Comparison of ENCODE assay signal across 17 mouse cellular contexts in the genomic region with DNA sequence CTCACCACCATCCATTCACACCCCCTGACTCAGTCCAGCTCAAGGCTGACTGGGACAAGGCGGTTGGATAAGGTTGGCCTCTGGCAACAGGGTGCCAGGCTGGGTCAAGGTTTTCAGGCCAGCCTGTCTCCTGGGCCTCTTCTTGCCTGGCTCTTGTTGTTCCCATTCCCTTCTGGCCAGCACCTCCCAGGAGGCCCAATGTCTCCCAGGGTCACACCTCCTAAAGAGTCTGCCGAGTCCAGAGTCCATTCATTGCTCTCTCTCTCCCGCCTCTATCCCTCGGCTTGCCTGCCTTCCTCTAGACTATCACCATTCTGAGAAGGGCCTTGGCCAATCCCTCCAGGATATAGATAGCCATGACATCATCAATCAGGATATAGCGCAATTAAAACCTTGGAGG. TPM values are rescaled to one million over a fixed set of nuclear protein-coding genes. Genes with fewer than 3 reads are reported as not detected.
DNase-seq lines count a peak whose midpoint lies in the region; ATAC-seq lines count a peak whose summit lies in the region.
"Had no signal": no experiment of that assay in that cellular context is flagged by ENCODE, and none has a peak within 500 bp of the region (broad histone marks: within the 10 kb centered on the region; RNA-seq: fewer than 3 reads in every experiment).

No protein-coding gene starts in this region.

- DNase-seq in adrenal gland, adult (ENCODE audit: inconsistent age in 2 of 2, low spot score in 1 of 2): peak; percentile 83 to 90
- no peak for DNase-seq in adrenal gland, postnatal 4 days (ENCODE audit: low spot score in 2 of 2)
- DNase-seq in kidney, adult 11 months: peak; percentile 73
- DNase-seq in cerebellum, postnatal 10 days: no peak
- DNase-seq in embryo, embryonic 11 days: no peak
- DNase-seq: cerebellum, adult 11 months; gastrocnemius, postnatal 25 days; left cerebral cortex, postnatal 4 days; liver, embryonic 13.5 days; right cerebral cortex, postnatal 4 days had no signal

- H3K9me3 ChIP-seq in kidney, embryonic 15.5 days (replicated peaks): no peaks in the 10 kb centered on the region
- no peaks in the 10 kb centered on the region for H3K9me3 ChIP-seq in intestine, embryonic 16.5 days (ENCODE audit: control insufficient read depth, low read length)
- H3K9me3 ChIP-seq in stomach, embryonic 15.5 days: no peaks in the 10 kb centered on the region
- H3K9me3 ChIP-seq: embryonic facial prominence, embryonic 15.5 days; liver, embryonic 13.5 days; neural tube, embryonic 13.5 days had no signal

- H3K9ac ChIP-seq in kidney, embryonic 15.5 days: no peak overlapping the region
- H3K9ac ChIP-seq in intestine, embryonic 16.5 days (ENCODE audit: low read depth, low read length): no peak overlapping the region
- no peak overlapping the region for H3K9ac ChIP-seq in stomach, embryonic 15.5 days
- H3K9ac ChIP-seq: embryonic facial prominence, embryonic 15.5 days; liver, embryonic 13.5 days; neural tube, embryonic 13.5 days had no signal

- H3K4me3 ChIP-seq in kidney, embryonic 15.5 days (replicated peaks): no peak overlapping the region
- H3K4me3 ChIP-seq in intestine, embryonic 16.5 days (ENCODE audit: low read length): no peak overlapping the region
- no peak overlapping the region for H3K4me3 ChIP-seq in stomach, embryonic 15.5 days (replicated peaks)
- H3K4me3 ChIP-seq: embryonic facial prominence, embryonic 15.5 days; liver, embryonic 13.5 days; neural tube, embryonic 13.5 days had no signal

- ATAC-seq in kidney, embryonic 15.5 days (replicated peaks; ENCODE audit: low FRiP score): no peak
- ATAC-seq in intestine, embryonic 16.5 days: peak; percentile 90
- ATAC-seq in stomach, embryonic 15.5 days (ENCODE audit: insufficient read depth, low FRiP score, low read depth): 0 out of 2 replicates have a peak, but pooled peaks have one; percentile 8
- ATAC-seq: inflammation-experienced regulatory T-cells, adult 6 months; lung, postnatal 0 days had no signal

- H3K4me2 ChIP-seq in kidney, embryonic 15.5 days: no peak overlapping the region
- H3K4me2 ChIP-seq in intestine, embryonic 16.5 days (ENCODE audit: low read depth, low read length): peak overlapping the region; percentile 27; the same call in 1 of the 2 replicates
- no peak overlapping the region for H3K4me2 ChIP-seq in stomach, embryonic 15.5 days
- H3K4me2 ChIP-seq: embryonic facial prominence, embryonic 15.5 days; liver, embryonic 13.5 days; neural tube, embryonic 13.5 days had no signal

- H3K27ac ChIP-seq in kidney, embryonic 15.5 days: no peak overlapping the region
- peak overlapping the region; percentile 68 for H3K27ac ChIP-seq in intestine, embryonic 16.5 days (ENCODE audit: low read length)
- H3K27ac ChIP-seq in stomach, embryonic 15.5 days: no peak overlapping the region
- H3K27ac ChIP-seq: embryonic facial prominence, embryonic 15.5 days; liver, embryonic 13.5 days; neural tube, embryonic 13.5 days had no signal

- H3K36me3 ChIP-seq in kidney, embryonic 15.5 days: peaks cover 35% of the 10 kb centered on the region
- H3K36me3 ChIP-seq in intestine, embryonic 16.5 days (ENCODE audit: control insufficient read depth, insufficient read depth, low read length): 0 out of 2 replicates have a peak, but pooled peaks cover 3% of the 10 kb centered on the region
- H3K36me3 ChIP-seq in stomach, embryonic 15.5 days: peaks cover 3% of the 10 kb centered on the region; the same call in 1 of the 2 replicates

- no peaks in the 10 kb centered on the region for H3K27me3 ChIP-seq in kidney, embryonic 15.5 days
- no peaks in the 10 kb centered on the region for H3K27me3 ChIP-seq in intestine, embryonic 16.5 days (replicated peaks; ENCODE audit: control insufficient read depth, insufficient read depth, low read length)
- H3K27me3 ChIP-seq in stomach, embryonic 15.5 days (replicated peaks): no peaks in the 10 kb centered on the region
- H3K27me3 ChIP-seq: embryonic facial prominence, embryonic 15.5 days; liver, embryonic 13.5 days; neural tube, embryonic 13.5 days had no signal

- H3K4me1 ChIP-seq in kidney, embryonic 15.5 days: peaks cover 17% of the 10 kb centered on the region
- H3K4me1 ChIP-seq in intestine, embryonic 16.5 days (ENCODE audit: control insufficient read depth, insufficient read depth, low read length): peaks cover 8% of the 10 kb centered on the region; the same call in 1 of the 2 replicates
- H3K4me1 ChIP-seq in stomach, embryonic 15.5 days: peaks cover 5% of the 10 kb centered on the region; the same call in 1 of the 2 replicates

- 91% methylated on average over 5 of the region's 5 CpGs for WGBS in kidney, embryonic 15.5 days
- 74% methylated on average over 5 of the region's 5 CpGs for WGBS in intestine, embryonic 16.5 days
- 92% methylated on average over 5 of the region's 5 CpGs for WGBS in stomach, embryonic 15.5 days

RNA-seq across cellular contexts. Expression of a gene that starts 2.3 kb away (rescaled TPM):
- 10 to 100 TPM; 57.4 to 63.3 TPM for total RNA-seq in adrenal gland, postnatal 4 days (2021)
- polyA plus RNA-seq in kidney, embryonic 15.5 days (2015; fragmentation: Nextera tagmentation; extraction: Ambion mirVana): 53.6 and 55.8 TPM in 2 replicates
- 65.6 and 70.7 TPM in 2 replicates for polyA plus RNA-seq in intestine, embryonic 16.5 days (2015; fragmentation: Nextera tagmentation; extraction: Ambion mirVana)
- polyA plus RNA-seq in stomach, embryonic 15.5 days (2015; fragmentation: Nextera tagmentation; extraction: Ambion mirVana): 51.3 and 54.3 TPM in 2 replicates

RNA-seq across cellular contexts. Expression of a gene that starts 8.0 kb away (rescaled TPM):
- 1 to 10 TPM; 1.7 to 2.8 TPM for total RNA-seq in adrenal gland, postnatal 4 days (2021)
- polyA plus RNA-seq in kidney, embryonic 15.5 days (2015; fragmentation: Nextera tagmentation; extraction: Ambion mirVana): 0.92 and 1.0 TPM in 2 replicates
- 1.0 and 1.3 TPM in 2 replicates for polyA plus RNA-seq in intestine, embryonic 16.5 days (2015; fragmentation: Nextera tagmentation; extraction: Ambion mirVana)
- 0.40 and 0.59 TPM in 2 replicates for polyA plus RNA-seq in stomach, embryonic 15.5 days (2015; fragmentation: Nextera tagmentation; extraction: Ambion mirVana)

RNA-seq across cellular contexts. Expression of a gene that starts 13.7 kb away (rescaled TPM):
- total RNA-seq in adrenal gland, postnatal 4 days (2021): 10 to 100 TPM; 29.2 to 29.7 TPM
- polyA plus RNA-seq in kidney, embryonic 15.5 days (2015; fragmentation: Nextera tagmentation; extraction: Ambion mirVana): 68.2 and 72.6 TPM in 2 replicates
- 52.3 and 58.4 TPM in 2 replicates for polyA plus RNA-seq in intestine, embryonic 16.5 days (2015; fragmentation: Nextera tagmentation; extraction: Ambion mirVana)
- 53.5 and 54.6 TPM in 2 replicates for polyA plus RNA-seq in stomach, embryonic 15.5 days (2015; fragmentation: Nextera tagmentation; extraction: Ambion mirVana)

RNA-seq across cellular contexts. Expression of a gene that starts 13.9 kb away (rescaled TPM):
- 100 to 1,000 TPM; 316 to 337 TPM for total RNA-seq in adrenal gland, postnatal 4 days (2021)
- polyA plus RNA-seq in kidney, embryonic 15.5 days (2015; fragmentation: Nextera tagmentation; extraction: Ambion mirVana): 545 and 565 TPM in 2 replicates
- polyA plus RNA-seq in intestine, embryonic 16.5 days (2015; fragmentation: Nextera tagmentation; extraction: Ambion mirVana): 464 and 495 TPM in 2 replicates
- polyA plus RNA-seq in stomach, embryonic 15.5 days (2015; fragmentation: Nextera tagmentation; extraction: Ambion mirVana): 495 and 515 TPM in 2 replicates

RNA-seq across cellular contexts. Expression of a gene that starts 14.4 kb away (rescaled TPM):
- total RNA-seq in adrenal gland, postnatal 4 days (2021): 100 to 1,000 TPM in 1 of 2 experiments, 10 to 100 TPM in 1; 98.6 to 102 TPM
- polyA plus RNA-seq in kidney, embryonic 15.5 days (2015; fragmentation: Nextera tagmentation; extraction: Ambion mirVana): 113 and 123 TPM in 2 replicates
- 131 and 133 TPM in 2 replicates for polyA plus RNA-seq in intestine, embryonic 16.5 days (2015; fragmentation: Nextera tagmentation; extraction: Ambion mirVana)
- 123 and 124 TPM in 2 replicates for polyA plus RNA-seq in stomach, embryonic 15.5 days (2015; fragmentation: Nextera tagmentation; extraction: Ambion mirVana)

Comparison
In these comparisons a context has a peak if more than half of its experiments do, and no peak if none do; other contexts are left out.
1. DNase-seq: peak in adrenal gland, adult (2 of 2) and kidney, adult 11 months (single experiment); none in adrenal gland, postnatal 4 days (0 of 2), cerebellum, postnatal 10 days (0 of 2) and embryo, embryonic 11 days (single experiment).